Mouse (Mus musculus): ENCODE results near the gene Gm14744. TPM values are rescaled to one million over a fixed set of nuclear protein-coding genes. Genes with fewer than 3 reads are reported as not detected.

The Gm14744 gene
- not detected in 4 replicates for total RNA-seq (2023; ENCODE audit: inconsistent age)

DNA sequence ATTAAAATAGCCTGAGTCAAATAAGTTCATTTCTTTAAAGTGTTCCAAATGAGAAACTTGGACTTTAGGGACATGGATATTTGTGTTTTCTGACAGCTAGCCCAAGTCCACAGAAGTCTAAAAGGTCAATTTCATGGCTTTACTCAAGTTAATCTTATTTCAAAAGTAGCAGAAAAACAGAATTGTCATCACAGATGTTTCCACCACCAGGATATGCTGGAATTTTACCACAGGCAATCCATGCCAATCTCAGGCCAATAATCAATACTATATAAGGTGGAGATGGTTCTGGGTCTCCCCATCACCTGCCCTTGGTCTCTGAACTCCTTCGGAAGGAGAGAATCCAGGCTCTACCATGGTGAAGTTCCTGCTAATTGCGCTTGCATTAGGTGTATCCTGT is at the start of gene Gm14744:
Gene Gm14744, plus strand, starts transcription at position 301 of the 400 bp plus-strand sequence.

DNA sequence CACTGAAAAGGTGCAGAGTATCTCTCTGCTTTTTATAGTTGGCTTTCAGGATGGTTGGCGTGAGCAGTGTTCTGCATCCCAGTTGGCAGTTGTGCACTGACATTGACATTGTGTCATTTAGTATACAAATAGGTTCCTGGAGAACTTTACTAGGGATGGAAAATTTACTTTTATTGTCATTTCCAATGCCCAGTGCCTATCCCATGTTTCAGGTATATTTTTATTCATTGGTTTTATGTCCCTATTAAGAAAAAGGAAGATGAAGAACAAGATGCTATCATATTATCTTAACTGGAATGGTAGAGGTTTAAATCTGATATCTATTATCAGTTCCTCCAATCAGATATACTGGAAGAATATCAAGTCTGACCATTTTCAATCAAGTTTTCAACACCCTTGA is 11.0 kb upstream of the Gm14744 start, which contains the start of gene Pbsn:
Gene Pbsn, minus strand, starts transcription at position 101 of the 400 bp plus-strand sequence.

Other genes starting within 250 kb of the Gm14744 start
- gene Prkx, start 68.5 kb upstream of the Gm14744 start, total RNA-seq (2023; ENCODE audit: inconsistent age) = 38.3 to 44.9 TPM (median 43.5 TPM) in 4 replicates
- not detected in 4 replicates for gene Pbsn, start 11.1 kb upstream of the Gm14744 start, total RNA-seq (2023; ENCODE audit: inconsistent age)
- gene 5430402E10Rik, start 60.3 kb downstream of the Gm14744 start, total RNA-seq (2023; ENCODE audit: inconsistent age) = not detected in 4 replicates
- not detected in 4 replicates for gene Obp1a, start 226.6 kb downstream of the Gm14744 start, total RNA-seq (2023; ENCODE audit: inconsistent age)

All from B cell, adult (primary cell).